Mouse (Mus musculus) E14TG2a.4 (cell line): ENCODE results near the gene Tmbim1.

ENCODE experiments used
- CTCF ChIP-seq: conservative IDR thresholded peaks from 2 replicates; pipeline ENCODE4 v1.5.1; 2014; ENCODE audit warnings: low read length
- NANOG ChIP-seq: IDR thresholded peaks from 2 replicates; pipeline ENCODE4 v1.6.1; 2014; ENCODE audit warnings: borderline replicate concordance, low read length, mixed read lengths

GRCm38 (mm10) chr1:74297269-74297668 lies 8.2 kb downstream of the Tmbim1 start:
- TF ChIP-seq CTCF (no peak), NANOG (no peak)
